Mouse (Mus musculus): ENCODE results near the gene Etv6.
A peak's percentile ranks its signal among the peaks of the same experiment; 100 is the strongest.

Etv6 gene

GRCm38 (mm10) chr6:134075031-134075430, 39.5 kb downstream of the Etv6 start:
- DNase-seq (ENCODE audit: low read depth, low spot score), result no peak

GRCm38 (mm10) chr6:134078016-134078415, 42.5 kb downstream of the Etv6 start:
- no peak for DNase-seq (ENCODE audit: low read depth, low spot score)

DNA sequence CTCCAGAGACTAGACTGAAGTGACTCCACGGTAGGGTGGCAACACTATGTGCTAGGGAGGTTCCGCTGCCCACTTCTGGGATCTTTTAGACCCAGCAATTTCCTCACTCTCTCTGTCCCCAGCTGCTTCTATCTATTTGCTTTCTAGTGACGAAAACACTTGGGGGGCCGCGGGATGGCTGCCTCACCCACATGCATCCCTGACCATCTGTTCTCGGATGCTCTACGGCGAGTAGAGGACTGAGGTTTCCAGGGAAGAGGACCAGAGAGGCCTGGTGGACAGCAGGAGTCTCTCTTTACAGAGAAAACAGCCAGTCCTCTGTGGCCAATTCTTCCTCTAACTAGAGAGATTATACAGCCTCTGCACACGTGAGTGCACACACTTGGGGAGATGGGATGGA, 43.6 kb downstream of the Etv6 start:
- no peak for DNase-seq (ENCODE audit: low read depth, low spot score)

DNA sequence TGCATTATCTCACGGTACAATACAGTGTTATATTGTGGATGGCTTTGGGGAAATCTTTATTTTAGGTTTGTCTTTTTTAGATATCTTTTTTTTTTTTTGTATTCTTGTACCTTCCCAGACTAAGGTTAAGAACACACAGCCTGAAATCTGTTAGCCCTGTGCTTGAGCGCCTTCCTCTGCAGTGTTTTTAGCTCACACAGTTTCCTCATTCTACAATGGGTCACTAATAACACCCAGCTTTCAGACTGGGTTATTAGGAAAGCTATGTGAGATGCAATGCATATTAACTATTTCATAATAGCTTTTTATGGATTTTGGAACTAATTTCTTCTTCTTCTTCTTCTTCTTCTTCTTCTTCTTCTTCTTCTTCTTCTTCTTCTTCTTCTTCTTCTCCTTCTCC, 44.1 kb downstream of the Etv6 start:
- DNase-seq (ENCODE audit: low read depth, low spot score), result no peak

- no peak for DNase-seq (ENCODE audit: low read depth, low spot score)
Observed at GRCm38 (mm10) chr6:134080946-134081345, 45.4 kb downstream of the Etv6 start.

GRCm38 (mm10) chr6:134082229-134082920, 46.9 kb downstream of the Etv6 start:
- peak; percentile 26 for DNase-seq (ENCODE audit: low read depth, low spot score)

- no peak for DNase-seq (ENCODE audit: low read depth, low spot score)
Observed at GRCm38 (mm10) chr6:134083428-134083827, 47.9 kb downstream of the Etv6 start.

DNA sequence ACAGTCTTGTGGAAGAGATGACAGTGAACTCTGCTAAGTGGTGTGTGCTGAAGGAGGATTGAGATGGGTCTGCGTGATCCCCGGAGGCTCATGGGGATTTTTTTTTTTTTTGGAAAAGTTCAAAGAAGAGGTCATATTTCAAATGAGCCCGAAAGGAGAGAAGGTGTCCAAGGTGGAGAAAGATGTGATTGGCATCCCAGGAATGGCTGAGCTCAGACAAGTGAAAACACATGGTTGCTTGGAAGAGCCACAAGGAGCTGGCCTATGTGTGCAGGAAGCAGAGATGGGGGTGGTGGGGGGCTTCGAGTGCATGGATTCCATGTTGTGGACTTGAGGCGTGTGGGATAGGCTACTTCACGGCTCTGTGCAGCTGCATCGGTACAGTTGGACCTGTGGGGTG, 50.9 kb downstream of the Etv6 start:
- DNase-seq (ENCODE audit: low read depth, low spot score), result no peak

GRCm38 (mm10) chr6:134087709-134088108, 52.2 kb downstream of the Etv6 start:
- DNase-seq (ENCODE audit: low read depth, low spot score), result no peak

GRCm38 (mm10) chr6:134089671-134090377, 54.3 kb downstream of the Etv6 start:
- DNase-seq (ENCODE audit: low read depth, low spot score), result no peak

DNA sequence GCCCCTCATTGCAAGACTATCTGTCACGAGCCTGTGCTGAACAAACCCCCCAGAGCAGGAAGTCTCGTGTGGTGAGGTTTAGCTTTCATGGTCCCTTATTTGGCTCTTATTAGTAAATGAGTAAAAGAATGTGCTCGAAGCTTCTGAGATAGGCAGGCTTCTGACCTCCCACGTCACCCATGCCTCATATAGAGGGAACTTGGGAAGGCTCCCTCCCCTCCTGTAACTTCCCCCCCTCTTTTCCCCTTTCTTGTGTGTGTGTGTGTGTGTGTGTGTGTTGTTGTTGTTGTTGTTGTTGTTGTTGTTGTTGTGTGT, 54.8 kb downstream of the Etv6 start:
- DNase-seq (ENCODE audit: low read depth, low spot score), result no peak

GRCm38 (mm10) chr6:134090875-134091274, 55.4 kb downstream of the Etv6 start:
- no peak for DNase-seq (ENCODE audit: low read depth, low spot score)

DNA sequence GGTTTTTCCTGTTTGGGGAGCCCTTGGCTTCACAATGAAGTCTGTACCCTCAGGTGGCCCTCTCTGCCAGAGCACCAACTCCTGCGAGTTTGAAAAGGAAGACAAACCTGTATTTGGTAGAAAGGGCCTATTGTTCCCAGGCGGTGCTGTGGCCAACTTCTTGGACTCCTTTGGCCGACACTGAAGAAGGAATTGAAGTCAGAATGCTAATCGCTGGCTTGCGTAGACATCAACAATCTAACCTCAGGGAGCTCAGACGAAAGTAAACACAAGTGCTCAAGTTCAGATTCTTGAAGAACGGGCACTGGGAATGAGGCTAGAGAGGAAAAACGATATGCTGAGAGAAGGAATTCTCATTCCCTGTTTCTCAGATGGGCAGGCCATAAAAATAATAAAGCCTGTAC, 55.9 kb downstream of the Etv6 start:
- no peak for DNase-seq (ENCODE audit: low read depth, low spot score)

- no peak for DNase-seq (ENCODE audit: low read depth, low spot score)
Observed at GRCm38 (mm10) chr6:134094066-134094465, 58.6 kb downstream of the Etv6 start.

GRCm38 (mm10) chr6:134094620-134095019, 59.1 kb downstream of the Etv6 start:
- DNase-seq (ENCODE audit: low read depth, low spot score), result no peak

DNA sequence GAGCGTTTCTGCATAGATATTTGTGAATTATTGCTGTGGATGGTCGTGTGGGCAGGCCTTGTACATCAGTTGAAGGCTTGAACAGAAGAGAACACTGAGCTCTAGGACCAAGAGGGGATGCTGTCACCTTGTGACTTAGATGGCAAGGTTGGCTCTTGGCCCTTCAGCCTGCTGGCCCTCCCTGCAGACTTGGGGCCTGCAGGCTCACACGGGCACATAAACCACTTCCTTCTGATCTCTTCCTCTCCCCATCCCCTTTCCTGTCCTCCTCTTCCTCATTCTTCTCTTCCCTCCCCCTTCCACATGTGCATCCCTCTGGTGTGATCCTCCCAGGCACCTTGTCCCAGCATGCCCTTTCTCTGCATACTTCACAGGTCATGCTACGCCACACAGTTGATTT, 60.1 kb downstream of the Etv6 start:
- no peak for DNase-seq (ENCODE audit: low read depth, low spot score)

DNA sequence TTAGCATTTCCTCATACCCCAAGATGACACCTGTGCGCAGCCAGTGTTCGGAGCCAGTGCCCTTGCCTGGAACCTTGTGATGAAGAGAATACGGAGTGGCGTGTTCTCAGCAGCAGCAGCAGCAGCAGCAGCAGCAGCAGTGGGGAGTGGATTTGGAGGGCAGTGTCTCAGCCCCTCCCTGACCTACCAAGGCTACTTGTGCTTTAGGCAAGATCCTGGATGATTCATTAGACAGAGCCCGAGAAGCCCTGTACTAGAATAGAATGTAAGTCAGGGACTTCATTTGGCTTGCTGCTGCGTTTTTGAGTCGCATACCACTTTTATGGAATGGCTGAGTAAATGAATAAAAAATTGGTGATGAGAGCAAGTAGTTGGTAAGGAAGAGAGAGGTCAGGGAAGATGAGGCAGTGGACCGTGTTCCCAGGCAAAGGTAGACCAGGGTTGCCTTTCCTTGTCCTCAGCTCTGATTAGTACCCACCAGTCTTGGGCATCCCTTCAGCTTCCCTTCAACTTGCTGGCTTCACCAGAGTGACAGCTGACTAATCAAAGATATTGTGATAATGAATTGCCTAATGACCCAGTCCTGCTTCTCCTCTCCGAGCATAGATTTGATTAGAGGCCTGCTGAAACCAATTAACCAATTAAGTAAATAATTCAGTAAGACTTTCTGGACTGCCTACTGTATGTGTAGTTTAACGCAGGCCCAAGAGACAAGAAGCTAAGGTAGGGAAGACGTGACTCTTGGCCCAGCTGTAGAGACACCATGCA, 64.7 kb downstream of the Etv6 start:
- no peak for DNase-seq (ENCODE audit: low read depth, low spot score)

GRCm38 (mm10) chr6:134102396-134102795, 66.9 kb downstream of the Etv6 start:
- DNase-seq (ENCODE audit: low read depth, low spot score), result no peak

DNA sequence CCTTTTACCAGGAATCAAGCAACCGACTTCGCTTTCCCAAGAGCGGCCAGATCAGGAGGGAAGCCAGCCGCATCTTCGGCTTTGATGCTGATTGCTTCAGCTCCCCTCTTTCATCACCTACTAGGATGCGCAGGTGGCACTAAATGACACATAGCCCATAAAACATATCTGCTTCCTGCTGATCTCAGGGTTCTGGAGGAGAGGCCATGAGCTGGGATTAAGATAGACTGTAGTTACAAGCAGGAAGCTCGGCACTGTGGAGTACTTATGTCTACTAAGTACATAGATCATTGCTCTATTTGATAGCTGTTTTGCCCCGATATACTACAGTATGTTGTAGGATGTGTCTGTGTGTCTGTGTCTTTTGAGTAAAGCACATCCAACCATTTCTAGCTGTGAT, 68.0 kb downstream of the Etv6 start:
- DNase-seq (ENCODE audit: low read depth, low spot score), result no peak

DNA sequence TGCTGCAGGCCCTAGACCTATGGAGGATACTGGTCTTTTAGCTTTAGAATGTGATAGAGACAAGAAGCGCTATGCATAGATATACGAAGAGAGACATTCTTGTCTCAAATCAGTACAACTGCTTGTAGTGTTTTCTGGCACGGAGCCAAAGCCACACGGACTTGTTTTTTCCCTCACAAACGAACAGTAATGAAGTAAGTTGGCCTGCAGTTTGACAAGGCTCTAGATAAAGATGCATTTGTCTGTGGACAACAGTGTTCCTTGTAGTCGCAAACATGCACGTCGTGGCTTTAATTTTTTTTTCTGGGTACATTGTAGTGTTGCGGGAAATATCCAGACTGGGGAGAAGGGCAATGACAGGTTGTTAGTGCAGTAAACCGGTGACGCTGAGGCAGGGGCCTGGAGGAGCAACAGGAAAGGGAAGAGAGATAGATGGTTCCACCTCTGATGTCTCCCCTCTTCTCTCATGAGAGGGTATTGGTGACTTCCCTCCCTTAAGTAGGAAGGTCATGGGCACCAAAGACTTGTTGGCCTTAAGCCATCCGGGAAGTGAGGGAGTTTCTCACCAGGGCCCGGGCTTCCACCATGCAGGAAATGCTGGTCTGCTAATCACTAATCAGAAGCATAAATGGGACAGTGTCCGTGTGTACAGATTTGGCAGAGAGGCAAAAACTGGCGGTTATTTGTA, 70.2 kb downstream of the Etv6 start:
- DNase-seq (ENCODE audit: low read depth, low spot score), result peak; percentile 63

GRCm38 (mm10) chr6:134107696-134108095, 72.2 kb downstream of the Etv6 start:
- no peak for DNase-seq (ENCODE audit: low read depth, low spot score)

GRCm38 (mm10) chr6:134109675-134110074, 74.2 kb downstream of the Etv6 start:
- DNase-seq (ENCODE audit: low read depth, low spot score), result no peak
